Mouse (Mus musculus) mouse trophoblast stem cell (cell line): ENCODE measurements around the gene Mkrn1.
"Not testable (repeated sequence)": the region's sequence is repeated elsewhere in the genome, so short reads cannot be mapped to it uniquely, and the experiment has no call there.

ENCODE experiments used
- in situ Hi-C, 2 experiments: fragments of 300-500 bp; cut with MseI, MboI; formaldehyde crosslinking; loops; 2 replicates in 1 of 2; 3 replicates in 1 of 2; pipeline ENCODE4 v1.15.1; 2025

Mkrn1 gene

GRCm38 (mm10) chr6:39419851-39420721 is at the start of gene Mkrn1:
Gene Mkrn1, minus strand, starts transcription at chr6:39420462.
- in situ Hi-C loops, result loop anchor here in 1 of 2 experiments (5.0 kb wide), 1 partner anchor 32 kb away; no protein-coding TSS in a partner anchor

- in situ Hi-C loops, result loop anchor here (5.0 to 10.0 kb wide), 2 partner anchors 83 to 95 kb away; no protein-coding TSS in a partner anchor
These were observed 49.2 kb upstream of the Mkrn1 start for GRCm38 (mm10) chr6:39469427-39469826.

GRCm38 (mm10) chr6:39462621-39463538 is 42.6 kb upstream of the Mkrn1 start:
- in situ Hi-C loops, result loop anchor here in 1 of 2 experiments (10.0 kb wide), 1 partner anchor 102 kb away; no protein-coding TSS in a partner anchor

GRCm38 (mm10) chr6:39460040-39460439 is 39.8 kb upstream of the Mkrn1 start:
- in situ Hi-C loops, result loop anchor here in 1 of 2 experiments (10.0 kb wide), 1 partner anchor 105 kb away; no protein-coding TSS in a partner anchor

GRCm38 (mm10) chr6:39455339-39456160 is 35.3 kb upstream of the Mkrn1 start:
- in situ Hi-C loops, result no loop called here

- in situ Hi-C loops, result loop anchor here (5.0 kb wide), 2 partner anchors 37 to 42 kb away; no protein-coding TSS in a partner anchor
These were observed 34.4 kb upstream of the Mkrn1 start for GRCm38 (mm10) chr6:39454616-39455015.

- in situ Hi-C loops, result loop anchor here (5.0 kb wide), 2 partner anchors 36 to 41 kb away; no protein-coding TSS in a partner anchor
These were observed 33.3 kb upstream of the Mkrn1 start for GRCm38 (mm10) chr6:39453564-39453963.

- in situ Hi-C loops, result loop anchor here (5.0 kb wide), 2 partner anchors 34 to 39 kb away; no protein-coding TSS in a partner anchor
These were observed 30.8 kb upstream of the Mkrn1 start for GRCm38 (mm10) chr6:39451033-39451432.

- in situ Hi-C loops, result loop anchor here (5.0 kb wide), 2 partner anchors 33 to 38 kb away; no protein-coding TSS in a partner anchor
These were observed 30.3 kb upstream of the Mkrn1 start for GRCm38 (mm10) chr6:39450580-39450979.

- in situ Hi-C loops, result no loop called here
These were observed 27.3 kb upstream of the Mkrn1 start for GRCm38 (mm10) chr6:39447429-39448185.

GRCm38 (mm10) chr6:39445801-39446572 is 25.7 kb upstream of the Mkrn1 start:
- in situ Hi-C loops, result no loop called here

- in situ Hi-C loops, result no loop called here
These were observed 22.6 kb upstream of the Mkrn1 start for GRCm38 (mm10) chr6:39442786-39443287.

- in situ Hi-C loops, result no loop called here
These were observed 19.9 kb upstream of the Mkrn1 start for GRCm38 (mm10) chr6:39440207-39440606.

- in situ Hi-C loops, result not testable (repeated sequence)
These were observed 17.3 kb upstream of the Mkrn1 start for GRCm38 (mm10) chr6:39437519-39437918.

GRCm38 (mm10) chr6:39435875-39436274 is 15.6 kb upstream of the Mkrn1 start:
- in situ Hi-C loops, result no loop called here

- in situ Hi-C loops, result no loop called here
These were observed 14.7 kb upstream of the Mkrn1 start for GRCm38 (mm10) chr6:39434886-39435492.

- in situ Hi-C loops, result no loop called here
These were observed 14.0 kb upstream of the Mkrn1 start for GRCm38 (mm10) chr6:39434111-39434885.

- in situ Hi-C loops, result no loop called here
These were observed 13.4 kb upstream of the Mkrn1 start for GRCm38 (mm10) chr6:39433701-39434100.
